Mouse (Mus musculus) MEL (cell line): ENCODE measurements around the gene Tex26.

Experiments used
- CHD1 ChIP-seq: IDR thresholded peaks from 2 replicates; pipeline ENCODE4 v1.6.1; 2012; ENCODE audit warnings: low read depth, mild to moderate bottlenecking, inconsistent platforms, low read length, improper control_type of control experiment
- CTCF ChIP-seq, 3 experiments: IDR thresholded peaks in 2 of 3; conservative IDR thresholded peaks in 1 of 3; 2 replicates each; pipeline ENCODE4 v1.5.1; 2011 to 2012; ENCODE audit warnings: low read length in 3 of 3, low read depth in 2 of 3, mild to moderate bottlenecking in 2 of 3, improper control_type of control experiment in 1 of 3, inconsistent platforms in 1 of 3, mixed read lengths in 1 of 3, moderate library complexity in 1 of 3; ENCODE audit not compliant: control insufficient read depth in 1 of 3, insufficient read depth in 1 of 3, poor library complexity in 1 of 3, severe bottlenecking in 1 of 3
- NELFE ChIP-seq: IDR thresholded peaks from 2 replicates; pipeline ENCODE4 v1.6.1; 2011; ENCODE audit warnings: low read depth, low read length, improper control_type of control experiment
- POLR2A ChIP-seq, 2 experiments: IDR thresholded peaks; 2 replicates each; pipeline ENCODE4 v1.6.1; 2011 to 2012; ENCODE audit warnings: low read length in 2 of 2, mild to moderate bottlenecking in 2 of 2, control low read depth in 1 of 2, improper control_type of control experiment in 1 of 2, low read depth in 1 of 2, moderate library complexity in 1 of 2; ENCODE audit not compliant: control insufficient read depth in 1 of 2, insufficient read depth in 1 of 2, poor library complexity in 1 of 2
- RAD21 ChIP-seq: IDR thresholded peaks from 2 replicates; pipeline ENCODE4 v1.6.1; 2011; ENCODE audit warnings: mild to moderate bottlenecking, low read depth, low read length, improper control_type of control experiment
- TAL1 ChIP-seq: IDR thresholded peaks from 2 replicates; pipeline ENCODE4 v1.6.1; 2012; ENCODE audit warnings: mild to moderate bottlenecking, inconsistent platforms, low read length, moderate library complexity, mixed read lengths

DNA sequence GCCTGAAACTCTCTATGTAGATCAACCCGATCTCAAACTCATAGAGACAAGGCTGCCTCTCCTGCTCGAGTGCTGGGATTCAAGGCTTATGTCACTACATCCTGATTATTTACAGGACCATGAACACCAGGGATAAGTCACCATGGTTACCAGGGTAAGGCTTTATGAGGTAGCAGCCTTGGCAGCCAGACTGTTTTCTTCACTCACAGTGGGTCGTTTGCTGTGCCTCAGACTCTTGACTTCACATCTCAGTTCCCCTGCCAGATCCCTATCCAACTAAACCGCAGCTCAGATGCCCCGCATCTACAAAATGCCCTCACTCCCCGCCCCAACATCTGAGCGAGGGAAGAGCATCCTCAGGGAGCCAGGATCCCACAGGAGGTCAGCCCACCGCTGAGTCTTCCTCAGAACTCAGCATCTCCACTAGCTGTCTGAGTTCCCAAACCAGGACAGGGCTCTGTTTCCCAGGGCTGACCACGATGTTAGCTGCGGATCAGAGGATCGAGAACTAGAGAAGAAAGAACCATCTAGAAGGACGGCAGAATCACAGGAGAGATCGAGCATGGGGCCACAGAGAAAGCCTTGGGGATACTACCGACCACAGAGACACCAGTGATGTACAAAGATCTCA, 2.3 kb downstream of the Tex26 start:
- no peak for TF ChIP-seq RAD21
- TF ChIP-seq POLR2A (IDR thresholded peaks at IDR 0.05; ENCODE audit: control insufficient read depth in 1 of 2, insufficient read depth in 1 of 2, low read depth in 1 of 2, low read length in 2 of 2, poor library complexity in 1 of 2): no peak
- no peak for TF ChIP-seq CTCF (IDR thresholded peaks at IDR 0.05 in 2 of 3, conservative IDR thresholded peaks at IDR 0.05 in 1 of 3; ENCODE audit: control insufficient read depth in 1 of 3, insufficient read depth in 1 of 3, low read depth in 2 of 3, low read length in 3 of 3, poor library complexity in 1 of 3, severe bottlenecking in 1 of 3)
- TF ChIP-seq CHD1: no peak
- no peak for TF ChIP-seq TAL1
- no peak for TF ChIP-seq NELFE
